28 mouse cellular contexts compared by ENCODE assay signal in genomic region chr9:27101466-27101865, GRCm38 (mm10).
"Had no signal": no experiment of that assay in that cellular context is flagged by ENCODE, and none has a peak within 500 bp of the region (broad histone marks: within the 10 kb centered on the region; RNA-seq: fewer than 3 reads in every experiment).

No protein-coding gene starts in this region.

- H3K27ac ChIP-seq: embryonic facial prominence, embryonic 10.5 days; embryonic facial prominence, embryonic 12.5 days; embryonic facial prominence, embryonic 13.5 days; embryonic facial prominence, embryonic 15.5 days; forebrain, embryonic 10.5 days; forebrain, embryonic 12.5 days; forebrain, embryonic 13.5 days; forebrain, embryonic 15.5 days; gastrocnemius, adult 2 months; heart, adult 2 months had no signal

- H3K4me1 ChIP-seq: embryonic facial prominence, embryonic 12.5 days; embryonic facial prominence, embryonic 13.5 days; embryonic facial prominence, embryonic 15.5 days; forebrain, embryonic 13.5 days; forebrain, embryonic 15.5 days had no signal

- H3K9ac ChIP-seq: embryonic facial prominence, embryonic 12.5 days; embryonic facial prominence, embryonic 13.5 days; embryonic facial prominence, embryonic 15.5 days; forebrain, embryonic 12.5 days; forebrain, embryonic 13.5 days; forebrain, embryonic 15.5 days; forebrain, postnatal 0 days had no signal

- H3K9me3 ChIP-seq: embryonic facial prominence, embryonic 10.5 days; embryonic facial prominence, embryonic 12.5 days; embryonic facial prominence, embryonic 13.5 days; embryonic facial prominence, embryonic 15.5 days; forebrain, embryonic 10.5 days; forebrain, embryonic 12.5 days; forebrain, embryonic 13.5 days; forebrain, embryonic 15.5 days had no signal

- H3K4me3 ChIP-seq: embryonic facial prominence, embryonic 10.5 days; embryonic facial prominence, embryonic 12.5 days; embryonic facial prominence, embryonic 13.5 days; embryonic facial prominence, embryonic 15.5 days; erythroblast, embryonic 14.5 days; forebrain, embryonic 10.5 days; forebrain, embryonic 12.5 days; forebrain, embryonic 13.5 days; forebrain, embryonic 15.5 days; gastrocnemius, adult 2 months; heart, adult 2 months had no signal

- H3K27me3 ChIP-seq: embryonic facial prominence, embryonic 12.5 days; embryonic facial prominence, embryonic 13.5 days; embryonic facial prominence, embryonic 15.5 days; forebrain, embryonic 12.5 days; forebrain, embryonic 13.5 days; forebrain, embryonic 15.5 days had no signal

- H3K4me2 ChIP-seq: embryonic facial prominence, embryonic 12.5 days; embryonic facial prominence, embryonic 13.5 days; embryonic facial prominence, embryonic 15.5 days; forebrain, embryonic 12.5 days; forebrain, embryonic 13.5 days; forebrain, embryonic 15.5 days had no signal

- ATAC-seq: forebrain, embryonic 13.5 days; forebrain, embryonic 14.5 days; forebrain, embryonic 15.5 days; forebrain, embryonic 16.5 days; forebrain, postnatal 0 days had no signal

- DNase-seq: cerebellum, adult 2 months; cerebellum, adult 8-10 months; cerebellum, adult 9-10 months; cerebellum, adult 9-11 months; cerebellum, postnatal 10 days; cerebellum, postnatal 14 days; cerebellum, postnatal 25 days; cerebellum, postnatal 36 days; embryo, embryonic 11 days; forebrain, postnatal 0 days; gastrocnemius, adult 2 months; gastrocnemius, postnatal 10 days; gastrocnemius, postnatal 14 days; gastrocnemius, postnatal 25 days; gastrocnemius, postnatal 36 days; heart, adult 18-20 months; heart, adult 2 months had no signal
